Mouse (Mus musculus): Measurements from ENCODE around the gene Dbp.
A peak's percentile ranks its signal among the peaks of the same experiment; 100 is the strongest.

Gene Dbp

GRCm38 (mm10) chr7:45693921-45694591, 10.8 kb upstream of the Dbp start, which contains the start of gene Sec1:
Gene Sec1 (minus strand): TSS chr7:45694402.
- DNase-seq (ENCODE audit: low spot score in 2 of 2) = no peak

- DNase-seq (ENCODE audit: low spot score in 2 of 2) = no peak
These were observed 9.8 kb upstream of the Dbp start for GRCm38 (mm10) chr7:45695098-45695497.

GRCm38 (mm10) chr7:45697894-45698293, 7.0 kb upstream of the Dbp start:
- no peak for DNase-seq (ENCODE audit: low spot score in 2 of 2)

- DNase-seq (ENCODE audit: low spot score in 2 of 2) = peak; percentile 71 to 81
These were observed 5.3 kb upstream of the Dbp start, which contains the start of gene Car11 for GRCm38 (mm10) chr7:45699523-45700141. Gene Car11 (plus strand): TSS chr7:45699843.

- peak; percentile 84 to 88 for DNase-seq (ENCODE audit: low spot score in 2 of 2)
These were observed 4.4 kb upstream of the Dbp start for GRCm38 (mm10) chr7:45700301-45701015.

GRCm38 (mm10) chr7:45701072-45701471, 3.8 kb upstream of the Dbp start:
- peak in 1 of 2 experiments; percentile 47 for DNase-seq (ENCODE audit: low spot score in 2 of 2)

GRCm38 (mm10) chr7:45701607-45702006, 3.3 kb upstream of the Dbp start:
- peak in 1 of 2 experiments; percentile 48 for DNase-seq (ENCODE audit: low spot score in 2 of 2)

- DNase-seq (ENCODE audit: low spot score in 2 of 2) = peak in 1 of 2 experiments; percentile 58
These were observed 2.6 kb upstream of the Dbp start for GRCm38 (mm10) chr7:45702316-45702715.

GRCm38 (mm10) chr7:45702809-45703520, 1.9 kb upstream of the Dbp start:
- peak in 1 of 2 experiments; percentile 56 for DNase-seq (ENCODE audit: low spot score in 2 of 2)

GRCm38 (mm10) chr7:45703521-45704033, 1.3 kb upstream of the Dbp start:
- DNase-seq (ENCODE audit: low spot score in 2 of 2) = peak in 1 of 2 experiments; percentile 70

GRCm38 (mm10) chr7:45704046-45704559, 785 bp upstream of the Dbp start:
- peak; percentile 83 to 93 for DNase-seq (ENCODE audit: low spot score in 2 of 2)

- DNase-seq (ENCODE audit: low spot score in 2 of 2) = no peak
These were observed 566 bp downstream of the Dbp start for GRCm38 (mm10) chr7:45705443-45705864.

- DNase-seq (ENCODE audit: low spot score in 2 of 2) = peak; percentile 90 to 93
These were observed 989 bp downstream of the Dbp start for GRCm38 (mm10) chr7:45705873-45706281.

GRCm38 (mm10) chr7:45706721-45707241, 1.9 kb downstream of the Dbp start:
- DNase-seq (ENCODE audit: low spot score in 2 of 2) = peak; percentile 87 to 91

GRCm38 (mm10) chr7:45707375-45707967, 2.6 kb downstream of the Dbp start:
- peak; percentile 97 for DNase-seq (ENCODE audit: low spot score in 2 of 2)

- peak in 1 of 2 experiments; percentile 74 for DNase-seq (ENCODE audit: low spot score in 2 of 2)
These were observed 3.4 kb downstream of the Dbp start for GRCm38 (mm10) chr7:45708221-45708761.

GRCm38 (mm10) chr7:45709036-45709435, 4.1 kb downstream of the Dbp start:
- peak; percentile 60 to 80 for DNase-seq (ENCODE audit: low spot score in 2 of 2)

- peak in 1 of 2 experiments; percentile 62 for DNase-seq (ENCODE audit: low spot score in 2 of 2)
These were observed 4.9 kb downstream of the Dbp start for GRCm38 (mm10) chr7:45709677-45710355.

GRCm38 (mm10) chr7:45710477-45711191, 5.7 kb downstream of the Dbp start:
- DNase-seq (ENCODE audit: low spot score in 2 of 2) = peak in 1 of 2 experiments; percentile 53
